Mouse (Mus musculus) kidney, adult 2 months (tissue): ENCODE data around the gene Tbccd1.

Experiments
- CTCF ChIP-seq: fragments of 200-500 bp; conservative IDR thresholded peaks from 2 replicates; pipeline ENCODE4 v1.5.1; 2011; ENCODE audit warnings: low read depth, mild to moderate bottlenecking, control low read depth, low read length, moderate library complexity, mixed read lengths; ENCODE audit not compliant: insufficient read depth, insufficient read length
- POLR2A ChIP-seq: fragments of 200-500 bp; IDR thresholded peaks from one replicate; pipeline ENCODE4 v1.6.1; 2011; ENCODE audit warnings: low read depth, low read length, control low read depth

DNA sequence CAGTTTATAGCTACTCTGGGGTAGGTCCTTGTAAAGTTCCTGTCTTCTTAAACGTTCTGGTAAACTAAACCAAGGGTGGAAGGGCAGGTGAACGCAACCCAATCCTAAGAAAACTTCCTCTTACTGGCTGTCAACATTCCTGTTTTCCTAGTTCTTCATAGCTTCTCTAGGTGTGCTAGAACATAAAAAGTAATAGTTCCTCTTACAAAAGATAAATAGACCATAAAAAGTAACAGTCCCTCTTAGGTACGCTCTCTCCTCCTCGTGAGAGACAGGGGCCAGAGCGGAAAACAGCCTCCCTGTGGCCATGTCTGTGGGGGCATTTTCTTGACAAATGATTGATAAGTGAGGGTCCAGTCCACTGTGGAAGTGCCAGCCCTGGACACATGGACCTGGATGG is 12.6 kb downstream of the Tbccd1 start:
- TF ChIP-seq CTCF = no peak
- no peak for TF ChIP-seq POLR2A
